Mouse (Mus musculus) adipocyte (in vitro differentiated cells): ENCODE results near the gene Ceacam15.
A peak's percentile ranks its signal among the peaks of the same experiment; 100 is the strongest.
"Not testable (repeated sequence)": the region's sequence is repeated elsewhere in the genome, so short reads cannot be mapped to it uniquely, and the experiment has no call there.

ENCODE experiments used
- DNase-seq: peaks from one replicate; pipeline ENCODE4 v3.0.0-alpha.2; 2016; ENCODE audit warnings: low spot score

Gene Ceacam15

GRCm38 (mm10) chr7:16675605-16676004, at the start of gene Ceacam15:
Gene Ceacam15 (minus strand): TSS chr7:16675705.
- DNase-seq: no peak

GRCm38 (mm10) chr7:16722490-16722889, 47.0 kb upstream of the Ceacam15 start:
- DNase-seq: not testable (repeated sequence)

- no peak for DNase-seq
Observed at GRCm38 (mm10) chr7:16721629-16722028, 46.1 kb upstream of the Ceacam15 start, which contains the start of gene Ceacam9. Gene Ceacam9 (plus strand): TSS chr7:16721929.

GRCm38 (mm10) chr7:16716456-16717152, 41.1 kb upstream of the Ceacam15 start:
- peak; percentile 23 for DNase-seq

- DNase-seq: no peak
Observed at GRCm38 (mm10) chr7:16712633-16713415, 37.3 kb upstream of the Ceacam15 start.

- DNase-seq: no peak
Observed at GRCm38 (mm10) chr7:16710604-16711003, 35.1 kb upstream of the Ceacam15 start.

GRCm38 (mm10) chr7:16708244-16708643, 32.7 kb upstream of the Ceacam15 start:
- DNase-seq: no peak

- DNase-seq: no peak
Observed at GRCm38 (mm10) chr7:16706385-16706784, 30.9 kb upstream of the Ceacam15 start.

- peak; percentile 11 for DNase-seq
Observed at GRCm38 (mm10) chr7:16700583-16700982, 25.1 kb upstream of the Ceacam15 start.

GRCm38 (mm10) chr7:16699042-16699441, 23.5 kb upstream of the Ceacam15 start:
- DNase-seq: peak; percentile 10

GRCm38 (mm10) chr7:16695025-16695424, 19.5 kb upstream of the Ceacam15 start:
- DNase-seq: peak; percentile 34

- no peak for DNase-seq
Observed at GRCm38 (mm10) chr7:16689196-16689595, 13.7 kb upstream of the Ceacam15 start.

GRCm38 (mm10) chr7:16680194-16680593, 4.7 kb upstream of the Ceacam15 start:
- DNase-seq: not testable (repeated sequence)

GRCm38 (mm10) chr7:16674699-16675098, 806 bp downstream of the Ceacam15 start:
- not testable (repeated sequence) for DNase-seq

- DNase-seq: no peak
Observed at GRCm38 (mm10) chr7:16673823-16674222, 1.7 kb downstream of the Ceacam15 start.

- not testable (repeated sequence) for DNase-seq
Observed at GRCm38 (mm10) chr7:16668331-16668930, 7.1 kb downstream of the Ceacam15 start.

- DNase-seq: no peak
Observed at GRCm38 (mm10) chr7:16644260-16644659, 31.2 kb downstream of the Ceacam15 start.

GRCm38 (mm10) chr7:16643106-16643505, 32.4 kb downstream of the Ceacam15 start:
- DNase-seq: not testable (repeated sequence)

GRCm38 (mm10) chr7:16639028-16639427, 36.5 kb downstream of the Ceacam15 start:
- peak; percentile 92 for DNase-seq

GRCm38 (mm10) chr7:16635116-16635515, 40.4 kb downstream of the Ceacam15 start:
- no peak for DNase-seq

- DNase-seq: not testable (repeated sequence)
Observed at GRCm38 (mm10) chr7:16633913-16634312, 41.6 kb downstream of the Ceacam15 start.

- no peak for DNase-seq
Observed at GRCm38 (mm10) chr7:16631932-16632331, 43.6 kb downstream of the Ceacam15 start.

- DNase-seq: no peak
Observed at GRCm38 (mm10) chr7:16631025-16631424, 44.5 kb downstream of the Ceacam15 start.
